Mouse (Mus musculus) limb, embryonic 15.5 days (tissue): ENCODE measurements around the gene Leng8. TPM values are rescaled to one million over a fixed set of nuclear protein-coding genes. Genes with fewer than 3 reads are reported as not detected.

Experiments used
- polyA plus RNA-seq: library from polyadenylated mRNA; unstranded; fragments of >200 nt; fragmentation: Nextera tagmentation; extraction: Ambion mirVana; gene quantifications from 2 replicates; pipeline ENCODE4 v1.2.1, GENCODE M21; 2015

Gene Leng8
- polyA plus RNA-seq, 1 experiment from 2014 or later = 57.3 TPM

Other genes with a start within 250 kb of the Leng8 start
- gene Gm14548, start 238.9 kb upstream of the Leng8 start, polyA plus RNA-seq = 0.09 and 0.45 TPM in 2 replicates
- 0.26 and 0.37 TPM in 2 replicates for gene Lilra6, start 221.5 kb upstream of the Leng8 start, polyA plus RNA-seq
- gene Lair1, start 73.8 kb upstream of the Leng8 start, polyA plus RNA-seq = 0.79 and 1.0 TPM in 2 replicates
- 2.6 and 3.3 TPM in 2 replicates for gene Ttyh1, start 17.6 kb upstream of the Leng8 start, polyA plus RNA-seq
- 5.4 and 6.2 TPM in 2 replicates for gene Leng9, start 13.3 kb downstream of the Leng8 start, polyA plus RNA-seq
- 80.6 and 82.3 TPM in 2 replicates for gene Cdc42ep5, start 27.8 kb downstream of the Leng8 start, polyA plus RNA-seq
- 0.06 TPM in 1 of 2 replicates, not detected in the other for gene Lilra5, start 100.7 kb downstream of the Leng8 start, polyA plus RNA-seq
- gene Ncr1, start 200.7 kb downstream of the Leng8 start, polyA plus RNA-seq = not detected in 2 replicates